Mouse (Mus musculus): ENCODE data around the gene Kdm6b.

- TF ChIP-seq CTCF (IDR thresholded peaks at IDR 0.05; ENCODE audit: low read depth, low read length) (no peak), GATA1 (IDR thresholded peaks at IDR 0.05; ENCODE audit: borderline replicate concordance, low read length) (no peak), TAL1 (conservative IDR thresholded peaks at IDR 0.05; ENCODE audit: low read depth, low read length) (no peak), POLR2AphosphoS5 (IDR thresholded peaks at IDR 0.05; ENCODE audit: insufficient replicate concordance, low read depth, low read length) (no peak)
Observed at GRCm38 (mm10) chr11:69430631-69431030, 17.2 kb upstream of the Kdm6b start.
